Mouse (Mus musculus): ENCODE data around the gene Trpm7. TPM values are rescaled to one million over a fixed set of nuclear protein-coding genes. Genes with fewer than 3 reads are reported as not detected.

Trpm7 gene
- polyA plus RNA-seq, 1 experiment from 2014 or later = 25.7 TPM

DNA sequence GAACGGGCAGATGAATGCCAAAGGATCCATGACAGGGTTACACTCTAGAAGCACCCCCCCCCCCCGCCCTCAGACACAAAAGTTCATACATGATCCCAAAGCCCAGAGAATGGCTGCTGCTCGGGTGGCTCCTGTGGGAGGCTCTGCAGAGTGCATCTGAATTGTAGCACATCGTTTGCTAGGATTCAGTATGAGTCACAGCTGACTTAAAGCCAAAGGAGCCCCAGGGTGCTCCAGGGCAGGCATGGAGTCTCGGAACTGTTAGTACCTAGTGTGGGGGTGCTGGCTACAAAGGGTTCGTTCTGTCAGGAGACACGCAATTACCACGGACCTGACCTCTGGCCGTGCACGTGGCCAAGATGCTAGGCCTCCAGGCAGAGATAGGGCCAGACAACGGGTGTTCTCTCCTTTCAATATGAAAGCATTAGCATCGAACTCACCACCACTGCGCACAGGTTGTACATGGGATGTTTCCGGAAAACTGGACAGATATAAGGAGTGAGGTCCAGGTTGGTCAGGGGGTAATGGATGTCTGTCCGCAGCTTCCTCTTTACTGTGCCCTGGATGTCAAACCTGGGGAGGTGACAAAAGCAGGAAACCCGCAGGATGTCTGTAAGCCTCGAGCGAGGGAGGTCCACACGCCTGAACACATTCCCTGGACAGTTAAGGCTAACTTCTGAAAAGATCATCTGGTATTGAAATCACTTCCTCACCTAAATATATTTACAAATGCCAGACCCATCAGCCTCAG lies 106.4 kb downstream of the Trpm7 start:
- WGBS (ENCODE audit: insufficient replicate concordance) = 58% methylated on average over 19 of the region's 19 CpGs

DNA sequence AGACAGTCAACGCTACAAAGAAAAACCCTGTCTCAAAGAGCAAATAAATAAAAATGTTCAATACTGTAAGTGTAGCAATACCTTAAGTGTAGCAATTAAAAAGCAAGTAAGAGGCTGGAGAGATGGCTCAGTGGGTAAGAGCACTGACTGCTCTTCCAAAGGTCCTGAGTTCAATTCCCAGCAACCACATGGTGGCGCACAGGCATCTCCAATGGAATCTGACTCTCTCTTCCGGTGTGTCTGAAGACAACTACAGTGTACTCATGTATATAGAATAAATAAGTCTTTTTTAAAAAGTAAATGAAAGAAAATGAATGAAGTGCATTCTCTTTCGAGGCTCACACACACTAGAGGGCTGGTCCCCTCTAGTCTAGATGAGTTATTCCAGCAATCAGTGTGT lies 107.8 kb downstream of the Trpm7 start:
- Histone ChIP-seq H3K9me3 (replicated peaks) (no peaks in the 10 kb centered on the region), H3K27ac (no peak overlapping the region), H3K4me2 (no peak overlapping the region), H3K4me1 (no peaks in the 10 kb centered on the region), H3K9ac (no peak overlapping the region), H3K36me3 (0 out of 2 replicates have a peak, but pooled peaks cover 4% of the 10 kb centered on the region), H3K4me3 (no peak overlapping the region), H3K27me3 (replicated peaks) (no peaks in the 10 kb centered on the region)
- ATAC-seq = no peak
- WGBS (ENCODE audit: insufficient replicate concordance) = 56% methylated on average over 4 of the region's 4 CpGs

More for the DNA sequence above, 106.4 kb downstream of the Trpm7 start:
- Histone ChIP-seq H3K9ac (no peak overlapping the region), H3K4me3 (no peak overlapping the region), H3K4me1 (no peaks in the 10 kb centered on the region), H3K9me3 (replicated peaks) (no peaks in the 10 kb centered on the region), H3K27me3 (replicated peaks) (no peaks in the 10 kb centered on the region), H3K36me3 (0 out of 2 replicates have a peak, but pooled peaks cover under 1% of the 10 kb centered on the region), H3K4me2 (no peak overlapping the region), H3K27ac (no peak overlapping the region)
- ATAC-seq = no peak

DNA sequence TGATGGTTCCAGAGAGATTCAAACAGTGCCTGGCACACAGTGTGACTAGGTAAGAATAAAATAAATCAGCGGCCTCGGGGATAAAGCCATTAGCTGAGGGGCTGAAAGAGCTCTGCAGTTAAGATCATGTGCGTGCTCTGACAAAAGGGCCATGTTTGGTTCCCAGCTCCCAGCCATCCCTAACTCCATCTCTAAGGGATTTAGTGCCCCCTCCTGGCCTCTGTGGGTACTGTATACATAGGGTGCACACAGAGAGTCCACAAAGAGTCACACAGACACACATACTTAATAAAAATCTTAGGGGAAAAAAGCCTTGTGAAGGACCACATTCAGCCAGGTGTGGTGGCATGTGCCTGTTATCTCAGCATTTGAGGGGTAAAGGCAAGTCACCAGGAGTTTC lies 108.4 kb downstream of the Trpm7 start:
- Histone ChIP-seq H3K4me3 (no peak overlapping the region), H3K9me3 (replicated peaks) (no peaks in the 10 kb centered on the region), H3K36me3 (peaks cover 10% of the 10 kb centered on the region), H3K27me3 (replicated peaks) (no peaks in the 10 kb centered on the region), H3K4me1 (no peaks in the 10 kb centered on the region), H3K27ac (no peak overlapping the region), H3K4me2 (no peak overlapping the region), H3K9ac (no peak overlapping the region)
- ATAC-seq = no peak
- 94% methylated on average over 3 of the region's 3 CpGs for WGBS (ENCODE audit: insufficient replicate concordance)

DNA sequence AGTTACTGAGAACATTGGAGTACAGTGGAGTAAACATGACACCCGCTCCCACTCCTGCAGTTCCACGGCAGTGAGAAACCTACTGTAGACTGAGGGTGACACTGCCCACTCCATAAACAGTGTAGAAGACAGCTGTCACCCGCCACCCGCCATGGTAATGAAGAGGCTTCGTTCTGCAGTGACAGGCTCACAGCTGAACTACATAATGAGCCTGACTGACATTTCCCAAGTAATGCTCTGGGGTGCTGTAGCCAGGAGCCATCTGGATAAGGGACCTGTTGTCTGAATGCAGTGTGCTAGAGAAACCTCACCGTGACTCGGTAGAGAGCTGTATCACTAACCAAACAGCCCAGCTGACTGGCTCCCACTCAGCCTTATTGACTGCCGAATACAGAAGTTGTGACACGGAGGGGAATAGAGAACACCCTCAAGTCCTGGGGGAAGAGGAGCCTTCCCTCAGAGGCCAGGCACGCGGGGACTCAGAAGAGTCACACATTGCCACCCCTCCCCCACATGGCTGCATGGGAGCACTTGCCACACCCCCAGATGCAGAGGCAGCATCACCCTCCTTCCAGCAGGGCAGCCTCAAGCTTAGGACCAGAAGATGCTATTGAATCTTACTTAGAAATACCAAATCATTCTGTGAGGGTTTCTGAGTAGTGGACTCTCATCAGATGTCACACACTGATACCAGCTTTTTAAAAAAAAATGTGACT lies 110.0 kb downstream of the Trpm7 start:
- WGBS (ENCODE audit: insufficient replicate concordance) = 47% methylated on average over 11 of the region's 11 CpGs
- H3K36me3 ChIP-seq = peaks cover 25% of the 10 kb centered on the region
- no peak for ATAC-seq
- H3K9ac ChIP-seq = no peak overlapping the region
- no peaks in the 10 kb centered on the region for H3K9me3 ChIP-seq (replicated peaks)
- H3K4me2 ChIP-seq = no peak overlapping the region
- H3K4me3 ChIP-seq = no peak overlapping the region
- no peaks in the 10 kb centered on the region for H3K4me1 ChIP-seq
- H3K27ac ChIP-seq = no peak overlapping the region
- H3K27me3 ChIP-seq (replicated peaks) = no peaks in the 10 kb centered on the region

DNA sequence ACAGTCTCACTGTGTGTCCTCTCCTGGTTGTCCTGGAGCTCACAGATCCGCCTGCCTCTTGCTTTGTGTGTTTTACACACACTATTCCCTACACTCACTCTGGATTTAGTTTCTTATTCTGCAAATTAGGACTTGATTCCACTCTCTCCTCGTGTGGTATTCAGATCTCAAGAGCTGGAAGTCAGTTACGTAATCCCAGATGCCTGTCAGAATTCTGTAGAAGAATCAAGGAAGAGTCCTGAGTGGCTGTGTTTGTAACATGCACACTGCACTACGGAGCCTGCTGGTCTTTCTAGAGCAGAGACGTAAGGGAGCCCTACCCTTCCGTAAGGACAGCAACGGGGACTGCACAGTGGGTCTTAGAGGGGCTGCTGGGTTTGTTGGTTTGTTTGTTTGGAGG lies 116.7 kb downstream of the Trpm7 start:
- no peak overlapping the region for H3K9ac ChIP-seq
- WGBS (ENCODE audit: insufficient replicate concordance) = 81% methylated on average over 7 of the region's 7 CpGs
- H3K4me3 ChIP-seq = no peak overlapping the region
- peaks cover 88% of the 10 kb centered on the region for H3K36me3 ChIP-seq
- no peaks in the 10 kb centered on the region for H3K4me1 ChIP-seq
- no peak overlapping the region for H3K4me2 ChIP-seq
- H3K27me3 ChIP-seq (replicated peaks) = no peaks in the 10 kb centered on the region
- no peaks in the 10 kb centered on the region for H3K9me3 ChIP-seq (replicated peaks)
- H3K27ac ChIP-seq = no peak overlapping the region
- no peak for ATAC-seq

DNA sequence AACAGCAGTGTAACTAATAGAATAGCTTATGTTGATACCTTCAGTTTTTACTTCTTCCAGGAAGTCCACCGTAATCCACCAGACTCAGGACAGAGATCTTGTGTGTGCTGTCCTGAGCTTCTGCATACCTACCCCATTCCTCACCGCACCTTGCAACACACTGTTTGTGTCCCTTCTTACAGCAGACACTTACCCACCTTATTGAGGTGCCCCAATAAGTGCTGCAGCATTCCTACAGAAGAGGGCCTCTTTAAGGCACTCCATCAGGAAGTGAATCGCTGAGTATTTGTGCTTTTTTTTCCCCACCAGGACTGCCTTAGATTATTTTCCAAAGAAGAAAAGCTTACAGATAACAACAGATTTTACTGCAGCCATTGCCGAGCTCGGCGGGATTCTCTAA lies 120.4 kb downstream of the Trpm7 start:
- H3K27me3 ChIP-seq (replicated peaks) = no peaks in the 10 kb centered on the region
- H3K27ac ChIP-seq = no peak overlapping the region
- no peak overlapping the region for H3K4me3 ChIP-seq
- no peak overlapping the region for H3K4me2 ChIP-seq
- no peaks in the 10 kb centered on the region for H3K4me1 ChIP-seq
- no peak for ATAC-seq
- no peaks in the 10 kb centered on the region for H3K9me3 ChIP-seq (replicated peaks)
- peaks cover 95% of the 10 kb centered on the region for H3K36me3 ChIP-seq
- 91% methylated on average over 6 of the region's 6 CpGs for WGBS (ENCODE audit: insufficient replicate concordance)
- no peak overlapping the region for H3K9ac ChIP-seq

DNA sequence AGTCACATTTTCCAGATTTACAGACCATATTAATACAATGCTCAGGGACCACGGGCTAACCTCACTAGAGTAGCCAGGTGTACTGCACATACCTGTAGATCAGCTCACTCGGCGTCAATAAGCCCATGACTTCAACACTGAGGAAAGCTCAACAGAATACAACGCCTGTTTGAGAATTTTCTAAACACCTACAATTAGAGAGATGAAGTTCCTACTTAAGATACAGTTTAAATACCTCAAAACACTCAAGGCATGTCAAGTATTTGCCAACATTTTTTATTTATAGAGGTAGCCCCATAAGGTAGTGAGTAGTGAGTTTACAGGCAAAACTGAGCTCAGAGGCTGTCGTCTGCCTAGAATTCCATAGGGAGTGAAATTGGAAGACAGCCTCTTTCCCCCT lies 132.6 kb downstream of the Trpm7 start:
- H3K4me3 ChIP-seq = no peak overlapping the region
- H3K36me3 ChIP-seq = peaks cover 85% of the 10 kb centered on the region
- no peak overlapping the region for H3K27ac ChIP-seq
- H3K4me1 ChIP-seq = no peaks in the 10 kb centered on the region
- no peak for ATAC-seq
- H3K27me3 ChIP-seq (replicated peaks) = no peaks in the 10 kb centered on the region
- H3K4me2 ChIP-seq = no peak overlapping the region
- 83% methylated on average over 5 of the region's 5 CpGs for WGBS (ENCODE audit: insufficient replicate concordance)
- no peak overlapping the region for H3K9ac ChIP-seq
- no peaks in the 10 kb centered on the region for H3K9me3 ChIP-seq (replicated peaks)

Small RNA genes within 50 kb of the gene (microRNA-seq; reads per million reads assigned to microRNA genes)
- gene Mir3473g = not detected

Other genes with a start within 250 kb of the Trpm7 start
- 35.3 and 36.2 TPM in 2 replicates for gene Gabpb1, start 199.9 kb downstream of the Trpm7 start, polyA plus RNA-seq (2016; fragmentation: Nextera tagmentation; extraction: Ambion mirVana)
- 27.7 TPM in 2 replicates for gene Usp8, start 168.9 kb downstream of the Trpm7 start, polyA plus RNA-seq (2016; fragmentation: Nextera tagmentation; extraction: Ambion mirVana)
- gene Usp50, start 92.8 kb downstream of the Trpm7 start, polyA plus RNA-seq (2016; fragmentation: Nextera tagmentation; extraction: Ambion mirVana) = 2.4 and 2.6 TPM in 2 replicates
- gene Sppl2a, start 57.0 kb upstream of the Trpm7 start, polyA plus RNA-seq (2016; fragmentation: Nextera tagmentation; extraction: Ambion mirVana) = 23.6 and 25.0 TPM in 2 replicates
- gene Ap4e1, start 132.5 kb upstream of the Trpm7 start, polyA plus RNA-seq (2016; fragmentation: Nextera tagmentation; extraction: Ambion mirVana) = 9.0 and 9.6 TPM in 2 replicates
- gene Blvra, start 194.4 kb upstream of the Trpm7 start, polyA plus RNA-seq (2016; fragmentation: Nextera tagmentation; extraction: Ambion mirVana) = 64.6 and 65.7 TPM in 2 replicates